Mouse (Mus musculus) right cerebral cortex, postnatal 14 days (tissue): ENCODE data around the gene Tbc1d25.

ENCODE experiments used
- DNase-seq: peaks from one replicate; pipeline ENCODE4 v3.0.0; 2022

Gene Tbc1d25

DNA sequence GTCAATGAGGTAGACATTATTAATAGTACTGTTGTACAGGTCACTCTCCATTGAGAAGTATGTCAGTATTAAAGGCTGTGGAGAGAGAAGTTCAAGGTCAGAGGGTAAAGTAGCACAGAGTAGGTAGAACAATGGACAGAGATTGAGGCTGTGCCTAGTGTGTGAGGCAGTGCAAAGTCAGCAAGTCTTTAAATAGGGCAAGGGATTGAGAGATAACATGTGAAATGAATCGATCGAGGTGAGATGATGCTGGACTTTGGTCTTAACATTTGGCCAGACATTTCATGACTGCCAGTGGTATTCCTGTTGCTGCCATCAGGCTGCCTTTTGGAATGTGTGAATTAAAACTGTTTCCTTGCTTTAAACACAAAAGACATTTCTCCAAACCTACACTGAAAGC lies 2.9 kb upstream of the Tbc1d25 start:
- no peak for DNase-seq

DNA sequence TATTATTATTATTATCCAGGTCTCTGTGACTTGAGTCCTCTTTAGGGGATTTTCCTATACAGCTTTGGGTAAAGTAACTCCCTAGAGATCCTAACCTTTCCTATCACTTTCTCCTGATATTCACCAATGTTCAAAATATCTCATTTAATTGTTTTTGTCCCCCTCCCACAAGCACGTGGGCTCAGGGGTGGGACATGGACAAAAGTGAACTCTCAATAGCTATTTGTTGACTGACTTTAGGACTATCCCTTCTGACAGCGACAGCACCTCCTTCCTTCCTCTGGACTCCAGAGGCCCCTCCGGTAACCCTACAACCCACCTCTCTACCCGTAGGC lies 845 bp downstream of the Tbc1d25 start:
- DNase-seq: no peak

DNA sequence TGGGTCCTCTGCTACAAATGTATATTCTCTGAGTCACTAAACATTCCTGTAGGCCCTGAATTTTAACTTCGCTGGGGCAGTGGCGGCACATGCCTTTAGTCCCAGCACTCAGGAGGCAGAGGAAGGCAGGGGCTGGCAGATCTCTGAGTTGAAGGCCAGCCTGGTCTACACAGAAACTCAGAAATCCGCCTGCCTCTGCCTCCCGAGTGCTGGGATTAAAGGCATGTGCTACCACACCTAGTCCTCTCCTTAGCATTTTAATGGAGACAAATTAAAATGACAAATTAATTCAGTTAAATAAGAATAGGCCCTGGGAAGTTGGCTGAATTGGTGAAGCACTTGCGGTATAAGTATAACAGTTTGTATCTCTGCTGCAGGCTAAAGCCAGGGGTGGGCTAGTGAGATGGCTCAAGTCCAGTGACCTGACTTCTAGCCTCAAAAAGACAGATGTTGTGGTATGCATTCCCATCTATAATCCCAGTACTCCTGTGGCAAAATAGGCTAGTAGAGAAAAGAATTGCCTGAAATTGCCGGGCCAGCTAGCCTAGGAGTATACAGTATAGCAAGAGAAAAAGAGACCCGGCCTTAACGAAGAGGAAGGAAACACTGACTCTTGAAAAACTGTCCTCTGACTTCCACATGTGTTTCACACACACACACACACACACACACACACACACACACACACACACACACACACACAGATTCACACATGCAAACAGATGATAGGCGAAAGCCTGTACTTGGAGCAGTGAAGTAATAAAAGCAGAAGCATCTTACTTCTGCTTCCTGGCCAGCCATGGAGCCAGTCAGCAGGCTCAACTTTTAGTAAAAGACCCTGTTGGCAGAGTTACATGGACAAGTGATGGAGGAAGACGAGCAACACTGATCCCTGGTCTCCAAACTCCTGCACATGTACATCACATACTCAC lies 8.0 kb downstream of the Tbc1d25 start:
- DNase-seq: no peak

DNA sequence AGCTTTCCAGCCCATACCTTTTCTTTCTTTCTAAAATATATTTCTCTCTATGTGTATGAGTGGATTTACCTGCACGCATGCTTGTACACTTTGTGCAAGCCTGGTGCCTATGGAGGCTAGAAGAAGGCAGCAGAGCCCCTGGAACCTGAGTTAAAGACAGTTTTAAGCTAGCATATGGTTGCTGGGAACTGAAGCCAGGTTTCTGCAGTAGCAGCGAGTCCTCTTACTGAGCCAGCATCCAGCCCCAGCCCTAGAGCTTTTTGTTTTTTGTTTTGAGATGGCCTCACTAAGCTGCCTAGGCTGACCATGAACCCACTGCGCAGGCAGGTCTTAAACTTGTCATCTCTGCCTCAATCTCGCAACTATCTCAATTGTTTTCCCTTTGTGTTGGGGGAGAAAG lies 11.5 kb downstream of the Tbc1d25 start:
- no peak for DNase-seq

DNA sequence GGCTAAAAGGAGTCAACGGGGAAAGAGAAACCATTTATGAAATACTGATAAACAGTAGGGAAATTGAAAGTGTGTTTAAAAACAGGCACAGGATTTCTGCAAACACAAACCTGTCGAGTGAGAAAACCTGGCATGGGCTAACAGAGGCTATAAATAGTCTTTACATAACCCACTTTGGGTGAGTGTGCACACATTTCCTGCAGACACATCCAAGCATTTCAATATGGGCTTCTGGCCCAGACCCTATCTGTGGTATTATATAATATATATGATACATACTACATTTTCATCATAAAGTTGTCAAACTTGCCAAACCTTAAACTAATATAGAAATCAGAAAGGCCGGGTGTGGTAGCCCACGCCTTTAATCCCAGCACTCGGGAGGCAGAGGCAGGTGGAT lies 12.9 kb downstream of the Tbc1d25 start:
- DNase-seq: no peak

DNA sequence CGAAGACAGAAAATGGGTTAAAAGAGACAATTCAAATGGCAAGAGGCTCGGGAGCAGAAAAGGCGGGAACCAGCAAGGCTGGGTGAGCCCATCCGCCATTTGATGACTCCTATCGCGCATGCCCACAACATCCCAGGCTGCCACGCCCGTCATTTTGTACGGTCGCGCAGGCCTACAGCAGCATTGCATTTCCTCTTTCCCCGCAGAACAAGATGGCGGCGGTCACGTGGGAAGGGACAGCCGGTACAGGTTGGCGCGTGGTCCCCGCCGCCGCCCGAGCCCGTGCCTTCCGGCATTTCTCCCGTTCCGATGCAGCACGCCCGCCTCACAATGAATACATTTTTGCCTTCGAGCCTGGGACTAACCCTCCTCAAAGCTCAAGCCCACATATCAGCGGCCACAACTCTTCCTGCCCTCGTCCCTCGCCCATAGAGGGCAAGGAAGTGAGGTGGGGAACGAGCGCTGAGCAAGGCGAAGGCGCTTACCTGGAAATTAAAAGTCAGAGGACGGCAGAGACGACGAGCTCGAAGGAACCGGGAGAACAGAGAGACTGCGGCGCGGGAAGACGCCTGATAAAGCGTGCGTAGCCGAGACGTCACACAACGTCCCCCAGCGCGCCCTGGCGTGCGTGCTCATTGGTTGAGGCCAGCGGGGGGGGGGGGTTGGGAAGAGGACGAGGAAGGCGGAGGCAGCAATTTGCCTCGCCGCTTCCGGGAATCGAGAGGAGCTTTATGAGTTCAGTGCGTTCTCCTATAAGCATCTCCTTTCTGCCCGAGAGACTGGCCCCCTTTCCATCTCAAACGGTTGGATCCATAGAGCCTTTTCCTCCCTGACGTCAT lies 30.6 kb downstream of the Tbc1d25 start, which contains the start of gene Rbm3:
Gene Rbm3, minus strand, starts transcription at position 728 of the 839 bp plus-strand sequence.
- peak; percentile 84 for DNase-seq

DNA sequence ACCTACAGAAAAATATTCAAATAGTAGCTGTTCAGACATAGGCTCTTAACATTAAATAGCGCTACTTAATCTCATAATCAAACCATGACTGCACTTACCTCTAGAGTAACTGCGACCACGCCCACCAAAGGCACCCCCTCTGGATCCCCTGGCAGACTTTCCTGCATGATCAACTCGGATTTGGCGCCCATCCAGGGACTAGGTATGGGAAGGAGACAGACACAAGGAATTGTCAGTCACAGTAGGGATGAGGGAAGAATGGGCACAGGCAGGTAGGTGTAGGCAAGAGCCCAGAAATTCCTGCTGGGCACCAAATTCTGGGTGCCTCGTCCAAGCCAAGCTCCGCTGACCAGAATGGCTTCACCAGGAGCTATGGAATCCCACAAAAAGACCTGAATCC lies 32.2 kb downstream of the Tbc1d25 start:
- DNase-seq: peak; percentile 23

DNA sequence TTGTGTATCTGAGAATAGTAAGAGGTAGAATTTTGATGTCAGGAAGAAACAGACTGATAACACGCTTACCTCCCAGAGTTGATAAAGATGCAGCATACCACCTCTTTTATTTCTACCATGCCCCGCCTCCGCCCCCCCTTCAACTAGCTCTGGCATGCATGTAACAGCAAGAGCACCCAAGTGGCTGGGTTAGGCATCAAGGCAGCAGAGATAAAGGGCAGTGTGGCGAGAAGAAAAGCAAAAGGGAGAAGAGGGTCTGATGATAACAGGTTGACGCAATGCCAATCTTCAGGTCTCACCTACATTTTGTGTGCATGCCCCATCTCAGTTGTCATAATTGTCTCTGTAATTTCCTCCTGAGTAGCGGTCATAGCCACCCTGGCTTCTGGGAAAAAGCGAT lies 33.0 kb downstream of the Tbc1d25 start:
- DNase-seq: no peak

DNA sequence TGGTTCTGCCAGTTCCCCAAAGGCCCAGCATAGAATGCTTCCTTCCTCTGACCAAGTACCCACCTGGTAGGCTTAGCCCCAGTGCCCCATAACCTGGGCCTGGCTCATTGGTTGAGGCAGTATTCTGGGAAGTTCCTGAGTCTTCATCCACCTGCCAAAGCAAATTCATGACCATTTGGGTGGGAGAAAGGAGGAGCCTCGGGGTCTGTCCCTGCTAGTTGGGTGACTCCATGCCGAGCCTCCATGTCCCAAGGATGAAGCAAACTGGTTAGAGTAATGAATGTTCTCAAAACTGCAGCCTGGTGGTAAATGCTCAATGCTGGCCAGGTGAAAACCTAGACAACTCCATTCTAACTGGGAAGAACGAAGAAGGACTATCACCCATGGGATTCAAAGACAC lies 34.9 kb downstream of the Tbc1d25 start:
- DNase-seq: no peak

DNA sequence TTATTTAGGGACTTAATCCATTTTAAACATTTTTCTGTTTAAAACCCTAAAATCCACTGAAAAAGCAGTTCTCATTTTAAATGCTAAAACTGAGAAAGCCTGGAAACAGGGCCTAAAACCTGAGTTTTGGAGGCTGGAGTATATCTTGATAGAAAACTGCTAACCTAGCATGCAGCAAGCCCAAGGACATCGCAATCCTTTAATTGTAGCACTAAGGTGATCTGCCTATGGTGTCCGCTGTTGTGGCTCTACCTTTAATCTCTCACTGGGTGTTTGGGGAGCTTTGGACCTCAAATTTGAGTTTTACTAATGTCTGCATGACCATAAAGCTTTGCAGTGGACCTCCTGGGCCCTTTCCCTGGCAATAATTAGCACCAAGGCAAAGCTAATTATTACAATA lies 35.5 kb downstream of the Tbc1d25 start:
- no peak for DNase-seq

DNA sequence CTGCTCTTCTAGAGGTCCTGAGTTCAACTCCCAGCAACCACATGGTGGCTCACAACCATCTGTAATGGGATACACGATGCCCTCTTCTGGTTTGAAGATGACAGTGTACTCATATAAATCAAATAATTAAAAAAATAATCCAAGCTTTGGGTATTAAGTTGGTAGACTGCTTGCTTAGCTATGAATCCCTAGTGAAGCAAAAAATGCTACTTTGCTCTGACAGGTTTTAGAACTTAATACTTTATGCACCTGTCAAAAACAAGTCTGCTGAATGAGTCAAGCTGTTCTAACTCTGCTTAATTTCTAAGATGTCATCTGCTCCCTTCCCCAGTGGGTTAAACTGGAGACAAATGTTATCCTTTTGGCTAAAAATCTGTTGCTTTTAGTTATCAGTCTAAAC lies 36.5 kb downstream of the Tbc1d25 start:
- no peak for DNase-seq

DNA sequence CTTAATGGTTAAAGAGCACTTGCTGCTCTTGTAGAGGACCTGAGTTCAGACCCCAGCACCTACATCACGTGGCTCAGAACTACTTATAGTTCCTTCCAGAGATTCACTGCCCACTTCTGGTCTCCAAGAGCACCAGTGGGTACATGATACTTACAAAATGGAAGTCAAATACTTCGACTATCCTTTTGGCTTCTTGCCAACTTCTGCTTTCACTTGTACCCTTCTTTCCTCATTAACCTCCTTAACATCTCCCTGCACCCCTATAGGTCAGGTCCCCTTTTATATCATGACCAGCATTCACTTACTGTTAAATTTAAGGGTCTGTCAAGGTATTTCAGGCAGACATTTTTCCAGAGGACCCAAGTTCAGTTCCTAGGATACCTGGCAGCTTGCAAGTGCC lies 40.1 kb downstream of the Tbc1d25 start:
- no peak for DNase-seq

DNA sequence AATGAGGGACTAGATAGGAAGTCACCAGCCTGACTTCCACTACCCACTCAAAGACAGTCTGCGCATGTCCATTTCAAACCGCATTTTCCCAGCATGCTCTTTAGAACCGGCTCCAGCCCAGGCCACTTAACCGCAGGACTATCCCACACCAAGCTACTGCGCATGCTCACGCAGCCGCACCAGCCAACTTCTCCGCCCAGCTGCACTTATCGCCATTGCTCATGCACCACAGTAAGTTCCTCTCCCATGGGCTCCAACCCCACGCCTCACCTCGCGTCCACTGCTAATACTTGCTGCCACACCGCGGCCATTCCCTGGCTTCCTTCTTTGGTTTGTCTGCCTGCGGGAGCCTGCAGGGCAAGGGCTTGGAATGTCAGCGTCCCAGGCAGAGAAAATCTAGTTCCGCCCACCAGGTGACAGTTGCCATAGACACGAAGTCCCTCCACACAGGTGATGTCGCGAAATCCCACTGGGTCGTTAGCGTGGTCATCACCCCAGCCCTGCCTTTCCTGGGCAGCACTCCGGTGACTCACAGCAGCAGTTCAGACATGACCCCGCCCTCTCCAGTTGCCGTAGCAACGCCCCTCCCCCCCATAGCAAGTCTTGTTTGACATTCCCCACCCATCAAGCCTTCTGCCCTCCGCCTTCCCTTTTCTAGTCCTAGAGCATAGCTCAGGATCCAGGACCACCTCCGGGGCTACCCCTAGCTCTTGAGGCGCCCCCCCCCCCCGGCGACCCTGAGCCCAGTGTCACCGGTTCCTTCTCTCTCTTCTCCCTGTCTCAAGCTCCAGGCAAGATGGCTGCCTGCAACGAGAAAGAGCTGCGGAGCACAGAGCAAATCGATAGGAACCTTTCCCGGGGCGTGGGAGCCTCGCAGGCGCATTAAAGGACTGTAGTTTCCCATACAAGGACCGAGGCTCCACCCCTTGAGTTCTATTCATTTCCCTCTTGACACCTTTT lies 43.7 kb downstream of the Tbc1d25 start, which contains the start of gene Wdr13:
Gene Wdr13, minus strand, starts transcription at position 876 of the 960 bp plus-strand sequence.
- peak; percentile 85 for DNase-seq

DNA sequence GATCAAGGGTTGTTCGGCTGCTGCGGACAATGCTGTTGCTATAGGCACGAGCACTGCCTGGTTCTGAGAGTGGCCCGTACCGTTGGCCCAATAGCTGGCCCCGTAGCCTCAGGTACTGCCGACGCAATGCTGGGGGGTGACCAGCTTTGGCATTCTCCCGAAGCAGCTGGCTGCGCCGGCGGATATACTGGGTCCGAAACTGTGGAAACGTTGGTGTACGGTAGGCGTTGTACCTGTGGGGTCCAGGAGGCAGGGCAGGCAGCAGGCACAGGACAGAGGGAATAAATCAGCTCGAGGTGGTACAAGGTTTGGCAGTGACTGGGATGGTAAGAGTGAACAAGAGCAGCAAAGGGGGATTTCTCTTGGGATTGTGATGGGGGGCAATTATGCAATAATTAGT lies 44.6 kb downstream of the Tbc1d25 start:
- no peak for DNase-seq

DNA sequence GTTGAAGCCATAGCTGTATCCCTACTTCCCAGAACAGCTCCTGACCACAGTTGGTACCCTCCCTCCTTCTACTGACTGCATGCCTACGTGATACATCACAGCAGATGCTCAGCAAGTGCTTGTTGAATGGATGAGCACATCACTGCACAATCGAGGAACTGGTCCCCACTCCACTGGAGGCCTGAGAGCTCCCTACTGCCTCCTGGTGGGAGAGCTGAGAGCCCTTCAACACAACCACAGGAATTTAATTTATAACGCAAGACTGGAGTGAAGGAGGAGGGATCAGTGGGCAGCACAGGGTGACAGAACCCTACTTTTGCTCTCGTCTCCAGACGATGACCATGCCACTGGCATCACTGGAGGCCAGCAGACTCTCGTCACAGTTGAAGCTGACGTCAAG lies 50.7 kb downstream of the Tbc1d25 start:
- no peak for DNase-seq

DNA sequence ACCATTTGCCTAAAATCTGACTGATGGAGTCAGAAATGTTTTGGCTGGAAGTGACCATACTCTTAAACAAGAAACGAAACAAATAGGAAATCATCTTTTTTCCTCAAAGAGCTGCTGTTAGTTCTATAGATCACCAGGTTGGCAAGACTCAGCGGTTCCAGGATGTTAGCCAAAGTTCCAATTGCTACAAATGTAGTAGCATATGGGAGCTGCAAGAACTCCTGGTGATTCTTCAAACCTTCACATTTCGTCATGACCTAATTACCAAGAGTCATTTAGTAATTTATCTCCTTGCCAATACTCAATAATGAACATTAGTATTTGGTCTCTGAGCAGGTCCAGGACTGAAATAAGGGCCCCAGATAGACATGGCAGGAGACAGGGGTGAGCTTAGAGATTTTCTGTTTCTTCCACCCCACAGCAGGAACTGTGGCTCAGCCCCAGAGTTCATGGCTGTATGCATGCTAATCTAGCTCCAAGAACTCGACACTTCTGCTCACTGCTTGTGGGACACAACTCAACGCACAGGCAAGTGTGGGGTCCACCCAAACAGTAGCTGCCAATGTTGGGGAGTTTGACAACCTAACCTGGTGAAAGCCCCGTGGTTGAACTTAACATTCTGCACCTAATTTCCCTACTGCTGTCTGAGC lies 52.0 kb downstream of the Tbc1d25 start:
- DNase-seq: no peak

DNA sequence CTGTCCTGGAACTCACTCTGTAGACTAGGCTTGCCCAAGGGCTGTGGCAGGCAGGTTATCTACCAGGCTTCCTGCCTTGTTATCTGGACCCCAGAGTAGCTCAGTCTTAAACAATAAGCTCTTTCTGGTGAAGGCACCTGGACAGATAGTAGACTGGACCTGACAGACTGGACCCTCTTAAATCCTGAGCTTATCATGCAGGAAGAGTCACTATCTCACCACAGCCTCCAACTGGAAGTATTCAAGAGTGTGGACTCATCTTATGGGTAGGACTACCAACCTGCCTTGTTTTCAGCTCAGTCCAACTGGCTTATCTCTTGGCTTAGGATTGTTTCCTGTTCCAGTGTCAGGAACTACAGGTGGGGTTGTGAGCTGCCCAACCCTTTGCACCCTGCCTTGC lies 58.7 kb downstream of the Tbc1d25 start:
- DNase-seq: no peak

DNA sequence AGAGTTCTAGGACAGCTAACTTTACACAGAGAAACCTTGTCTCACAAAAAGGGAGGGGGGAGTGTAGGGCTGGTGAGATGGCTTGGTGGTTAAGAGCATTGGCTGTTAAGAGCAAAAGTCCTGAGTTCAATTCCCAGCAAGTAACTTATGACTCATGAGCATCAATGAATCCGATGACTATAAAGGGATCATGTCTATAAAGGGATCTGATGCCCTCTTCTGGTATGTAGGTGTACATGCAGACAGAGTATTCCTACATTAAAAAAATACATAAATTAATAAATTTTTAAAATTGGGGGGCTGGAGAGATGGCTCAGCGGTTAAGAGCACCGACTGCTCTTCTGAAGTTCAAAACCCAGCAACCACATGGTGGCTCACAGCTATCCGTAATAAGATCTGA lies 60.7 kb downstream of the Tbc1d25 start:
- no peak for DNase-seq

DNA sequence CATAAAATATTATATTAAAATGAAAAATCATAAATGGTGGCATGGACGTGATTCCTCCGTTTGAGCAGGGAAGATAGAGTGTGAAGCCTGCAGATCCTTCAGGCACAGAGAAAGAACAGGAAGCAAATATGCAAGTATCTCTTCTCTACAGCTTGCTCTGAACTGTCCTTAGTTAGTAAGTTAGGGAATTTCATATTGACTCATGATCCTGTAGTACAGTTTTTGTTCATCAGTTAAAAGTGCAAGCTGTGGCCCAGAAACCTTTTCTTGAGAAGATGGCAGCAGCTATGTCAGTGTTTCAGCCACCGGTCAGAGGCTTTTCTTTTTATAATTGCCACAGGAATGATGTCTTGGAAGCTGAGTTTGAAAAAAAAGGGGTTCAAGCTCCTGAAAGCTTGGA lies 71.0 kb downstream of the Tbc1d25 start:
- no peak for DNase-seq
